Mouse (Mus musculus): ENCODE measurements around the gene Asphd1.

GRCm38 (mm10) chr7:126959780-126960179 lies 10.4 kb upstream of the Asphd1 start:
- TF ChIP-seq CTCF (IDR thresholded peaks at IDR 0.05; ENCODE audit: borderline replicate concordance, insufficient read depth, low read length) (no peak), POLR2A (IDR thresholded peaks at IDR 0.05; ENCODE audit: low read depth, low read length) (no peak)
